Mouse (Mus musculus): ENCODE data around the gene 2610318N02Rik. TPM values are rescaled to one million over a fixed set of nuclear protein-coding genes. Genes with fewer than 3 reads are reported as not detected.
"Not testable (repeated sequence)": the region's sequence is repeated elsewhere in the genome, so short reads cannot be mapped to it uniquely, and the experiment has no call there.

2610318N02Rik gene
- total RNA-seq (2014; fragmentation: Nextera tagmentation) (36.0 and 78.4 TPM in 2 replicates), total RNA-seq (2017) (9.3 and 19.2 TPM in 2 replicates)

DNA sequence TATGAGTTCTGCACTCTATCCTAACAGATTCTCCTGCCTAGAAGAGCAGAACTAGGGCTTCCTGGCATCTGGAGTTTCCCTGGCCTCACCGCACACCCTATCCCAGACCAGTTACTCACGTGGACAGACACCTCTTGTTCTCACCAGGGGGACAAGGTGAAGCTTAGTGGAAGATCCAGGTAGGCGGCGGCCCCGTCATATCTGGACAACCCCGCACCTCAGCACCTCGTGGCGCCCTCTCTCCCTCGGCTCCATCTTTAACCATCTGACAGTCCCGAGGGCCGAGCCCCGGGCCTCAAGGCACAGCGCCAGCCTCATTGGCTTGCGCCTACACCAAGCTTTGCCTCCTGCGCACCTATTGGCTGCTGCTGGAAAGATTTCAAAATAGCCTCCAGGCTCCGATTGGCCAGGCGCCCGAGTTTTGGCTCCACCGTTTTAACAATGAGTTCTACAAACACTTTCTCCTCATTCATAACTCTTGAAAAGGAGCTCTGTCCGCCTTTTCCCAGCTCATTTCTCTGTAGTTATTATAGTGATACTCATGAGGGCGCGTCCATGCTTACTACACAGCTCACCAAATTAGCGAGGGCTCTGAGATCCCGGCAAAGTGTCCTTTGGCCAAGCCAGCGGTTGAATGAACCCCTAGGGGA is at the start of gene 2610318N02Rik:
TSS of gene 2610318N02Rik (minus strand) at position 297 of the 650 bp plus-strand sequence.
- peak; percentile 97 for ATAC-seq (replicated peaks; ENCODE audit: low FRiP score, low TSS enrichment, poor library complexity, severe bottlenecking)

- no peak for ATAC-seq (replicated peaks; ENCODE audit: low FRiP score, low TSS enrichment, poor library complexity, severe bottlenecking)
These were observed 43.1 kb upstream of the 2610318N02Rik start for GRCm38 (mm10) chr16:17168049-17168448.

DNA sequence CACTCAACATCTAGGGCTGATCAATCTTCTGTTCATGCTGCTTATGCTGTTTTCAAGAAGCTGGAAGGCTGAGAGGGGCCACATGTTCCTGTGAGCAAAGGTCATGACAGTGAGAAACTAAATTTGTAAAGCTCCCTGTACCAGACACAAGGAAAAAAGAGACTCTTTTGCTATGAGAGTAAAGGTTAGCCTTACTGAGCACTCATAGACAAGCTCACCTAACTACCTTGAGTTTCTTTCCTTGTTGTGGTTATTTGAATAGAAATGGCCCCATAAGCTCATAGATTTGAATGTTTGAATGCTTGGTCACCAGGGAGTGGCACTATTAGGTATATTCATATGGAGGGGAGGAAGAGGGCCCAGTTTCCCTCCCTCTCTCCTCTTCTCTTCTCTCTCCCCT is 42.2 kb upstream of the 2610318N02Rik start:
- ATAC-seq (replicated peaks; ENCODE audit: low FRiP score, low TSS enrichment, poor library complexity, severe bottlenecking): no peak

- not testable (repeated sequence) for ATAC-seq (replicated peaks; ENCODE audit: low FRiP score, low TSS enrichment, poor library complexity, severe bottlenecking)
These were observed 40.5 kb upstream of the 2610318N02Rik start for GRCm38 (mm10) chr16:17165478-17165877.

- ATAC-seq (replicated peaks; ENCODE audit: low FRiP score, low TSS enrichment, poor library complexity, severe bottlenecking): no peak
These were observed 29.4 kb upstream of the 2610318N02Rik start for GRCm38 (mm10) chr16:17154346-17154745.

GRCm38 (mm10) chr16:17151874-17152273 is 26.9 kb upstream of the 2610318N02Rik start:
- ATAC-seq (replicated peaks; ENCODE audit: low FRiP score, low TSS enrichment, poor library complexity, severe bottlenecking): no peak

- no peak for ATAC-seq (replicated peaks; ENCODE audit: low FRiP score, low TSS enrichment, poor library complexity, severe bottlenecking)
These were observed 25.7 kb upstream of the 2610318N02Rik start for GRCm38 (mm10) chr16:17150520-17151258.

DNA sequence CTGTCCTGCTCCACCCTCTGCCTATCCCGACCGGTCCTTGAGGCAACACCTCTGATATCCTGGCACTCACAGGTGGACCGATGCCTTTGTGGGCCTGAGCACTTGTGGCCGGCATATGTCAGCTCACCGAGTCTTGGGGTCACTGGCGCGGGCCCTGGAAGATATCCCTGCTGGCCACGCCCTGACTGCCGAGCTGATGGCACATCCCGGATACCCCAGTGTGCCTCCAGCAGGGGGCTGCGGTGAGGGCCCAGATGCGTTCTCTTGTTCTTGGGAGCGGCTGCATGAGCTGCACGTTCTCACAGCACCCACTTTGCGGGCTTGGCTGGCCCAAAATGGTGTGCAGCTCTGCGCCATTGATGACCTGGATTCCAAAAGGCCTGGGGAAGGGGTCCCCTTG is 23.1 kb upstream of the 2610318N02Rik start:
- ATAC-seq (replicated peaks; ENCODE audit: low FRiP score, low TSS enrichment, poor library complexity, severe bottlenecking): peak; percentile 53

DNA sequence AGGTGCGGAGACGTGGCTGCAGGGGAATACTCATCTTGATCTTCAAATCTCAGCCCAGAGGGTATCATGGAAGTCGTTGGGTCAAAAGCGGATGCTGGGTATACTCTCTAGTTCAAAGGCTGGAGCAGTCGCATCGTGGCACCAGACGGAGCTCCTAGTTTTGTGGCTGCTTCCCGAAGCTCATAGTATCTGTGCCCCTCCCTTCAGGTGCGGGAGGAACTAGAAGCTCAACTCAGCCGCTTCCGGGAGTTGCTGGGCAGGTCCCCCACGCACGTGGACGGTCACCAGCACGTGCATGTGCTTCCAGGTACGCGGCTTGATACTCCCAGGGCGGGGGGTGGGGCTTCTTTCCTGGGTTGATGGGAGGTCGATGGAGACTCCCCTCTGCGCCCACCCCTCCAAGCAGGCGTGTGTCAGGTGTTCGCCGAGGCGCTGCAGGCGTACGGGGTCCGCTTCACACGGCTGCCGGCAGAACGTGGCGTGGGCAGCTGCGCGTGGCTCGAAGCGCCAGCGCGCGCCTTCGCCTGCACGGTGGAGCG is 22.5 kb upstream of the 2610318N02Rik start:
- peak; percentile 17; the same call in 1 of the 2 replicates for ATAC-seq (replicated peaks; ENCODE audit: low FRiP score, low TSS enrichment, poor library complexity, severe bottlenecking)

GRCm38 (mm10) chr16:17146772-17147235 is 21.8 kb upstream of the 2610318N02Rik start, which contains the start of gene Ccdc116:
Ccdc116 (minus strand) TSS chr16:17147229.
- peak; percentile 86 for ATAC-seq (replicated peaks; ENCODE audit: low FRiP score, low TSS enrichment, poor library complexity, severe bottlenecking)

- ATAC-seq (replicated peaks; ENCODE audit: low FRiP score, low TSS enrichment, poor library complexity, severe bottlenecking): peak; percentile 65
These were observed 19.4 kb upstream of the 2610318N02Rik start, which contains the start of gene Ydjc for GRCm38 (mm10) chr16:17144339-17144738. Ydjc (plus strand) TSS chr16:17144621.

- no peak for ATAC-seq (replicated peaks; ENCODE audit: low FRiP score, low TSS enrichment, poor library complexity, severe bottlenecking)
These were observed 12.4 kb upstream of the 2610318N02Rik start for GRCm38 (mm10) chr16:17137355-17137754.

DNA sequence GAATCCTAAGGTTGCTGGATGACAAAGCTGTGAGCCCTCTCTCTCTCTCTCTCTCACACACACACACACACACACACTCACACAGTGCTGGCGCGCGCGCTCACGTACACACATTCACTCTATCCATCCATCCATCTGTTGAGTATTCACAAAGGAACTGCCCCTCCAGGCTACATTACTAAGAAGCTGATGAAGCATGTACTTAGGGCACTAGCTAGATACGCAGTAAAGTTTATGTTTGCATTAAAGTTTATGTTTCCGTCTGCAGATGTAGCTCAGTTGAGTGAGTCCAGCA is 7.9 kb upstream of the 2610318N02Rik start:
- no peak for ATAC-seq (replicated peaks; ENCODE audit: low FRiP score, low TSS enrichment, poor library complexity, severe bottlenecking)

DNA sequence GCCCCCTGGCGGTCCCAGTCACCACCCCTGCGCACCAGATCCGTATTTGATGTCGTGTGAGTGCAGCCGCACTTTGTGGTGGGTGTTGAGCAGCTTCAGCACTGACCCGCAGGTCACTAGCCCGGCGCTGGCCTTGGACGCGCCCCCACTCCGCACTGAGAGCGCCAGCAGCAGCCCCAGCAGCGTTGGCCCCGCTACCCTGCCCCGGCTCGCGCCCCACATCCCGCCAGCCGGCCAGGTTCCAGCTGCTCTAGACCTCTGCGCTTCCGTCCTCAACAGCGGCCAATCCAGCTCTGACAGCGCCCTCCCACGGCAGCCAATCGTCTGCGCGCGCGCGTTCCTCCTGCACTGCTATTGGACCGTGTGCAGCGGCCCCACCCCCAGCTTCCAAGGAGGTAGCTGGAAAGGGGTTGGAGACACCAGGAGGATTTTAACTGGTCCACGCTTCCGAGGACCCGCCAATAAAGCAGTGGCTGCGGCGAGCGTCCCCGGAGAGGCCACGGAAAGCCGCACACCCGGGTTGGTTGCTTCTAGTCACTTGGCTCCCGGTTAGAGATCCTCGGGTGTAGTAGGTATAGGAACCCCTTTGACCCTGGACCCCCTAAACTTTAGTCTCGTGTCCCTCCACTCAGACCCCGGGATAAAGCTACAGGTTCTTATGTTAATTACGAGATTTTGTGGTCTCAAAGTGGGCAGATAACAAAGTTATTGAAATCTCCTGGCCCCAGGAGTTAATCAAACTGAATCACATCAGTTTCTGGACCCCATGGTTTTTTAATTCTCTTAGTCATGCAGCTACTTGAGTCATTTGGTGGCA is 7.3 kb upstream of the 2610318N02Rik start, which contains the start of gene Sdf2l1:
TSS of gene Sdf2l1 (minus strand) at position 295 of the 817 bp plus-strand sequence.
- peak; percentile 98 for ATAC-seq (replicated peaks; ENCODE audit: low FRiP score, low TSS enrichment, poor library complexity, severe bottlenecking)

DNA sequence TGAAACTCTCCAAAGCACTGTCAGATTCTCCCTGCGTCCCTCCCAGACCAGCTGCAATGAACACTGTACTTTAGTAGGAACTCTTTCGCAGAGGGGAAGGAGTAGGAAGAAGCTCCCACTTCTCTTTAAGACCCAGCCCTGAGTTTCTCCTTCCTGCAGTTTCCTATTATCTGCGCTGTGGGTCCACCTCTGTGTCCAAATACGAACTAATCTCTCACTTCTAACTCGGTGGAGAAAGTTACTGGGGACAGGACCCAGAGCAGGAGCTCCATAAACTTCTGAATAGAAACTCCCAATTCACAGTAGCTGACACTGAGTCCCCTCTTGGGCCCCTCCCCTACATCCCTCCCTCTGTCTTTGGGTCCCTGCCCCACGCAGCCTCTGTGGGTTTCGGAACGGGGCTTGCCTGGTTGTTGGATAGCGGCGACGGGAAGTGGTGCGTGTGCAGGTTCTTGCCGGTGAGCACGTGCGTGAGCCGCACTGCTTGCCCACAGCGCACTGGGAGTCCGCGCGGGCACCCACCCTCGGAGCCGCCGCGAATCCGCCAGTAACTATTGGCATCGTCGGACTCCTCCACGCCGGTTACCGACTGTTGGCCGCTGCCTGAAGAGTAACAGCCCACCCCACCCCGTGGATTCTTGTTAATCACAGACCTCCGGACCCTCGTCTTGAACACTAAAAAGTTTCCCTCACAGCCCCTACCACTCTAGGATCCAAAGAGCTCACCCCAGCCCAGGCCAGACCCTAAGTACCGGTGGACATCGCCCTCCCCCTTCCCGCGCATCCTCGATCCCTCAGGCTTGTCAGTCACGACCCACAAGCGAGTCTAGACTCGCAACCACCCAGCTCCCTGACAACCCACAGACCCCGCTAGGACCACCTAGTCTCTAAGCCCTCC is 6.5 kb upstream of the 2610318N02Rik start:
- ATAC-seq (replicated peaks; ENCODE audit: low FRiP score, low TSS enrichment, poor library complexity, severe bottlenecking): peak; percentile 24

DNA sequence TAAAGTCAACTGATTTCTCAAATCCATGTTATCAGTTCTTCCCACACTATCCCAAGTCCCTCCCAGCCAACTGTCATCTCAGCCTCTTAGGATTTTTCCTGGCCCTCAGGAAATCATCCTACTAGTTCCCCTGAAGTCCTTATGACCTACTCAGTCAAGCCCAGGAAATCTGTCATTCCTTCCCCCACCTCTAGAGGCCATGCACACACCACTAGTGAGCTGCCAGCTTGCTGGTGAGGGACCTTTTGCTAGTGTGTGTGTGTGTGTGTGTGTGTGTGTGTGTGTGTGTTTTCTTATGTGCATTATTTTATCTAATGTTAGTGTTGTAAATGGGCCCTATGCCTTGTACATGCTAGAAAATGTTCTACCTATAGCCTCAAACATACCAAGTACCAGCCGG is 2.3 kb upstream of the 2610318N02Rik start:
- ATAC-seq (replicated peaks; ENCODE audit: low FRiP score, low TSS enrichment, poor library complexity, severe bottlenecking): 0 out of 2 replicates have a peak, but pooled peaks have one; percentile 28

DNA sequence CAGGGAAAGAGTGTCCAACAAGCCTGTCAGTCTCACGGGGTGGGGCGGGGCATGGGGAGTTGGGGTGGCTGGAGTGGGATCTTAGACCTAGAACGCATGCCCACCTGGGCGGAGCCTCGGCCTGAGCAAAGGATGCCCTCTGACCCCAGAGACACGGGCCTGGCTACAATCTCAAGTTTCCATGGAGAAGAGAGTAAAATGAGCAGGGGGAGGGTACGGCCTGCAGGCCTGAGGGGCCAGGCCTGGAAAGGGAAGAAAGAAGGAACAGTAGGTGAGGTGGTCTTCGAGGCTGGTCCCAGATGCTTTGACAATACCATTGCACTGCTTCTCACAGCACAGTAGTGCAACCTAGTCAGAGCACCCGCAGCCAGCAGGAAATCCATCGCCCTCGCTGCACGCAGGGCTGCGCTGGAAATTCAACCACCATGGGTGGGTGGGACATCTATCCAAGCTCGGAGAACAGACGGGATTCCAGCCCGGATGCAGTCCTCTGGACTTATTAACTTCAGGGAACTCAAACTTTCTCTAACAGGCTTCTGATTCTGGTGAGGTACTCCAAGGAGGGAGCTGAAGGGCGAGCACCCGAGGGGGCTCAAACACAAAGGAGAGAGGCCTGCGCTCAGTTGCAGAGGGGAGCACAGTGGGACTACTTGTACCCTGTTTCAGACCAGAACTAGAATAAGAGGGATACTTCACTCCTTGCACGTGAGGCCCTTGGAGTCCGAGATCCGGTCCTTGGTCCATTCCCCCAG is 672 bp downstream of the 2610318N02Rik start:
- ATAC-seq (replicated peaks; ENCODE audit: low FRiP score, low TSS enrichment, poor library complexity, severe bottlenecking): peak; percentile 25; the same call in 1 of the 2 replicates

DNA sequence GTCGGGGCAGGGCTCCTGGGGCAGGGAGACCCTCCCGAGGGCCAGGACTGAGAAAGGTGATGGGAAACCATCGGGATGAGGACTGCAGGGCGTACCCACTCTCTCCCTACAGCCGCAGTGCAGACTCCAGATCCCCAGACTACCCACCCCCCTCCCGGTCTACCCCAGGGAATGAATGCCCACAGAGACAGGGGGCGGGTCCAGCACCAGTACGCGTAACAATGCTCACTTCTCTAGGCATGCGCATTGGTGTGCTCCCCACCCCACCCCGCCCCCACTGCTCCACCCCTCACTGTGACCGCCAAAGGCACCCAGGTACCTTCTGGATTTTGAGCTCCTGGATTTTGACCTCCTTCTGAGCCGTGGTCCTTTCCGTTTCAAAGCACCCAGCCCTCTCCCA is 3.4 kb downstream of the 2610318N02Rik start:
- no peak for ATAC-seq (replicated peaks; ENCODE audit: low FRiP score, low TSS enrichment, poor library complexity, severe bottlenecking)

Data from megakaryocyte-erythroid progenitor cell, adult 5-6 weeks (primary cell).